Mouse (Mus musculus) neural tube, embryonic 14.5 days (tissue): ENCODE measurements around the gene Tmem81. TPM values are rescaled to one million over a fixed set of nuclear protein-coding genes. Genes with fewer than 3 reads are reported as not detected.

ENCODE experiments used
- ATAC-seq: fragments of 200-750 bp; cut with Nextera tagmentation; 2 replicates; pipeline ENCODE4 v1.8.0; 2017; ENCODE audit warnings: low read depth, mild to moderate bottlenecking, moderate TSS enrichment, moderate library complexity
- H3K27ac ChIP-seq: fragments of 300-500 bp; sonication (generic); 2 replicates; pipeline ENCODE4 v1.5.1; 2014; ENCODE audit warnings: low read depth, mild to moderate bottlenecking, control low read depth, low read length, moderate library complexity, mixed read lengths
- H3K27me3 ChIP-seq: fragments of 300-500 bp; sonication (generic); 2 replicates; pipeline ENCODE4 v1.6.1; 2014; ENCODE audit warnings: low read length; ENCODE audit not compliant: control insufficient read depth, insufficient read depth
- H3K36me3 ChIP-seq: fragments of 300-500 bp; sonication (generic); 2 replicates; pipeline ENCODE4 v1.6.1; 2014; ENCODE audit warnings: low read length, mixed read lengths; ENCODE audit not compliant: control insufficient read depth, insufficient read depth
- H3K4me1 ChIP-seq: fragments of 300-500 bp; sonication (generic); 2 replicates; pipeline ENCODE4 v1.6.1; 2014; ENCODE audit warnings: low read length; ENCODE audit not compliant: control insufficient read depth, insufficient read depth
- H3K4me2 ChIP-seq: fragments of 300-500 bp; sonication (generic); 2 replicates; pipeline ENCODE4 v1.6.1; 2014; ENCODE audit warnings: mild to moderate bottlenecking, low read depth, low read length, control low read depth
- H3K4me3 ChIP-seq: fragments of 300-500 bp; sonication (generic); 2 replicates; pipeline ENCODE4 v1.5.1; 2014; ENCODE audit warnings: low read depth, low read length, control low read depth, mixed read lengths
- H3K9ac ChIP-seq: fragments of 300-500 bp; sonication (generic); replicated peaks from 2 replicates; pipeline ENCODE4 v1.6.1; 2014; ENCODE audit warnings: low read depth, mild to moderate bottlenecking, control low read depth, low read length, mixed read lengths
- H3K9me3 ChIP-seq: fragments of 300-500 bp; sonication (generic); 2 replicates; pipeline ENCODE4 v1.6.1; 2016; ENCODE audit warnings: low read length; ENCODE audit not compliant: control insufficient read depth
- WGBS: fragments of 180-500 bp; shearing (Covaris S2); extraction: QIAGEN DNeasy Blood & Tissue Kit; methylation state at CpG from one replicate; pipeline ENCODE4 v1.1.7; 2014; 5-methylcytosine and 5-hydroxymethylcytosine counted together
- polyA plus RNA-seq: library from polyadenylated mRNA; unstranded; fragments of >200 nt; fragmentation: Nextera tagmentation; extraction: Ambion mirVana; gene quantifications from 2 replicates; pipeline ENCODE4 v1.2.1, GENCODE M21; 2014

The Tmem81 gene
- polyA plus RNA-seq, 1 experiment from 2014 or later: 0.60 TPM

GRCm38 (mm10) chr1:132509771-132510170, 3.7 kb downstream of the Tmem81 start:
- 83% methylated on average over 5 of the region's 5 CpGs for WGBS
- 0 out of 2 replicates have a peak, but pooled peaks cover 3% of the 10 kb centered on the region for H3K4me1 ChIP-seq
- no peak overlapping the region for H3K4me3 ChIP-seq
- peaks cover 17% of the 10 kb centered on the region for H3K36me3 ChIP-seq
- H3K9ac ChIP-seq: no peak overlapping the region
- no peaks in the 10 kb centered on the region for H3K9me3 ChIP-seq
- no peak overlapping the region for H3K27ac ChIP-seq
- ATAC-seq: no peak
- H3K27me3 ChIP-seq: no peaks in the 10 kb centered on the region
- H3K4me2 ChIP-seq: no peak overlapping the region

GRCm38 (mm10) chr1:132511521-132511920, 5.5 kb downstream of the Tmem81 start:
- Histone ChIP-seq H3K9me3 (no peaks in the 10 kb centered on the region), H3K4me1 (0 out of 2 replicates have a peak, but pooled peaks cover 3% of the 10 kb centered on the region), H3K27ac (no peak overlapping the region), H3K36me3 (peaks cover 17% of the 10 kb centered on the region), H3K4me3 (no peak overlapping the region), H3K9ac (no peak overlapping the region), H3K27me3 (no peaks in the 10 kb centered on the region), H3K4me2 (no peak overlapping the region)
- 47% methylated on average over 8 of the region's 8 CpGs for WGBS
- ATAC-seq: peak; percentile 24; the same call in 1 of the 2 replicates

DNA sequence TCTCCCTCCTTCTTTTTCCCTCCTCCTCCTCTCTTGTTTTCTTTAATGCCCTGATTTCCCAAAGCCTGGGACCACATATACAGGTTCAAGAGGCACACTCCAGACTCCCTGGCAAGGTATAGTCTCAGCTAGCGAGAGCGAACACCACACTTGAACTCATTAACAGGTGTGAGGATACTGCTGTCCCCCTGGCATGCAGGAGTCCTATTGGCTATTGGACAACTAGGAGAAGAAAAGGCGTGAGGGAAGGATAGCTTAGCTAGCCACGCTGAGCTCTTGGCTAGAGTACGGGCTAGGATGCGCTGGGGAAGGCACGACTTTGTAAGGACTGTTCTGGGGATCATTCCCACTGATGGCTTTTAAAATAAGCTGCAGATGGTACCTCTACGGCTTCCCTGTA, 6.1 kb downstream of the Tmem81 start:
- H3K9me3 ChIP-seq: no peaks in the 10 kb centered on the region
- H3K4me2 ChIP-seq: no peak overlapping the region
- peaks cover 20% of the 10 kb centered on the region for H3K36me3 ChIP-seq
- WGBS: 80% methylated on average over 8 of the region's 8 CpGs
- no peak overlapping the region for H3K4me3 ChIP-seq
- H3K4me1 ChIP-seq: 0 out of 2 replicates have a peak, but pooled peaks cover 3% of the 10 kb centered on the region
- ATAC-seq: no peak
- H3K27ac ChIP-seq: no peak overlapping the region
- H3K9ac ChIP-seq: no peak overlapping the region
- H3K27me3 ChIP-seq: no peaks in the 10 kb centered on the region

- no peaks in the 10 kb centered on the region for H3K27me3 ChIP-seq
- ATAC-seq: no peak
- H3K4me3 ChIP-seq: no peak overlapping the region
- 0 out of 2 replicates have a peak, but pooled peaks cover 3% of the 10 kb centered on the region for H3K4me1 ChIP-seq
- H3K9ac ChIP-seq: no peak overlapping the region
- peaks cover 28% of the 10 kb centered on the region for H3K36me3 ChIP-seq
- no peak overlapping the region for H3K27ac ChIP-seq
- 91% methylated on average over 12 of the region's 12 CpGs for WGBS
- H3K4me2 ChIP-seq: no peak overlapping the region
- H3K9me3 ChIP-seq: no peaks in the 10 kb centered on the region
These were observed 9.3 kb downstream of the Tmem81 start for GRCm38 (mm10) chr1:132515339-132515738.

DNA sequence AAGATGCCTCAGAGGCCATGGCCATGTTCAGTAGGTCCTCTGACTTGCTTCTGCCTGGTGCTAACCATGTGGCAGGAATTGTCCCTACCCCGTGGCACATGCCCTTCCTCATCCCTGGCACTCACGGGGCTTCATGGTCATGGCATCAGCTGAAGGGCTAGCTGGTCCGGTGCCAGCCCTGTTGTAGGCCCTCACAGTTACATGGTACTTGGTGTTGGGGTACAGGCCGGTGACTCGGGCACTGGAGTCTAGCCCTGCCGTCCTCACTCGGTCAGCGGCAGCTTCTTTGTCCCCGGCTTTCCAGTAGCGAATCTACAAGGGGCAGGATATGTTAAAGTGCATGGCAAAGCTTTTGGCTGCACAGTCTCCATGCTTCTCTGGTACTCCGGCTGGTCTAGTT, 10.7 kb downstream of the Tmem81 start:
- H3K27ac ChIP-seq: no peak overlapping the region
- no peaks in the 10 kb centered on the region for H3K27me3 ChIP-seq
- H3K4me2 ChIP-seq: no peak overlapping the region
- no peaks in the 10 kb centered on the region for H3K9me3 ChIP-seq
- H3K9ac ChIP-seq: no peak overlapping the region
- ATAC-seq: no peak
- 96% methylated on average over 11 of the region's 11 CpGs for WGBS
- no peaks in the 10 kb centered on the region for H3K4me1 ChIP-seq
- H3K36me3 ChIP-seq: peaks cover 30% of the 10 kb centered on the region
- H3K4me3 ChIP-seq: no peak overlapping the region

DNA sequence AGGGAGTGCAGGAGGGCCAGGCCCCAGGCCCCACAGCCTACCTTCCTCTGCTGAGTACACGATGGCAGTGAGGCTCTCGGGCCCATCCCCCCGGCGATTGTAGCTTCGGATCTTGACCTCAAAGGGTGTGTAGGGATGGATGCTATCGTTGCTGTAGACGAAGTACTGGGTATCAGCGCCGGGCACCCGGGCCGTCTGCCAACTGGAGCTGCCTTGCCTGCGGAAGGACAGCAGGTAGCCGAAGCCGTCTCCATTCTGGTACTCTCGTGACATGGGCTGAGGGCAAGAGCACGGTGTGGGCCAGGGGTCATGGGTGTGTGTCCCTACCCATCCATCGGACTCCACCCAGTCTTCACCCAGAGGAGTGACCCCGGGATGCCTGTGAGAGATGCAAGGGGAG, 12.6 kb downstream of the Tmem81 start:
- H3K9ac ChIP-seq: no peak overlapping the region
- 84% methylated on average over 18 of the region's 18 CpGs for WGBS
- H3K4me2 ChIP-seq: no peak overlapping the region
- no peaks in the 10 kb centered on the region for H3K9me3 ChIP-seq
- H3K4me3 ChIP-seq: no peak overlapping the region
- H3K36me3 ChIP-seq: peaks cover 43% of the 10 kb centered on the region
- H3K4me1 ChIP-seq: no peaks in the 10 kb centered on the region
- no peak for ATAC-seq
- H3K27me3 ChIP-seq: no peaks in the 10 kb centered on the region
- no peak overlapping the region for H3K27ac ChIP-seq

DNA sequence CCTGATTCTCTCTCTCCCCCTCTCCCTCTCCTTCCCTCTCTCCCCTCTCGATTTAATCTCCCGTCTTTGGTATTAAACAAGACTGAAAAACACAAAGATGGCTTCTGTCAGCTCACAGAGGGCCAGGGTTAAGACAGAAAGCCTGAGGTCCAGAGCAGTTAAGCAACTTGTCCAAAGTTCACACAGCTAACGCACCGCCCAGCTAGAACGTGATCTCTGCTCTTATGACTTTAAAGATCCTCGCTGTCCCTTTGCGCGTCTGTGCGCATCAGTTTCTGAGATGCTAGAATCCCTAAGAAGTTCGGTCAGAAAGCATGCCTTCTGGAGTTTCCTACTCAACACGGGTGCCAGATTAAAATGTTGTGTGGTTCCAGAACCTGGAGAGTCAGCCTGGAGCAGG, 13.7 kb downstream of the Tmem81 start:
- ATAC-seq: no peak
- Histone ChIP-seq H3K36me3 (peaks cover 37% of the 10 kb centered on the region), H3K4me2 (no peak overlapping the region), H3K4me3 (no peak overlapping the region), H3K9ac (no peak overlapping the region), H3K9me3 (no peaks in the 10 kb centered on the region), H3K4me1 (no peaks in the 10 kb centered on the region), H3K27me3 (no peaks in the 10 kb centered on the region), H3K27ac (no peak overlapping the region)
- 93% methylated on average over 11 of the region's 11 CpGs for WGBS

- Histone ChIP-seq H3K27me3 (no peaks in the 10 kb centered on the region), H3K9me3 (no peaks in the 10 kb centered on the region), H3K4me1 (no peaks in the 10 kb centered on the region), H3K4me2 (no peak overlapping the region), H3K27ac (no peak overlapping the region), H3K36me3 (peaks cover 31% of the 10 kb centered on the region), H3K9ac (no peak overlapping the region), H3K4me3 (no peak overlapping the region)
- no peak for ATAC-seq
- 51% methylated on average over 2 of the region's 6 CpGs for WGBS
These were observed 14.7 kb downstream of the Tmem81 start for GRCm38 (mm10) chr1:132520764-132521163.

- Histone ChIP-seq H3K4me3 (no peak overlapping the region), H3K9ac (no peak overlapping the region), H3K27me3 (no peaks in the 10 kb centered on the region), H3K4me1 (peaks cover 6% of the 10 kb centered on the region; the same call in 1 of the 2 replicates), H3K4me2 (no peak overlapping the region), H3K27ac (no peak overlapping the region), H3K9me3 (no peaks in the 10 kb centered on the region), H3K36me3 (peaks cover 26% of the 10 kb centered on the region)
- ATAC-seq: no peak
- WGBS: 71% methylated on average over 8 of the region's 8 CpGs
These were observed 17.0 kb downstream of the Tmem81 start for GRCm38 (mm10) chr1:132523048-132523447.
